Mouse (Mus musculus) mesoderm, embryonic 11.5 days (tissue): Measurements from ENCODE around the gene Auts2.

Source experiments
- DNase-seq: peaks from one replicate; pipeline ENCODE4 v3.0.0-alpha.2; 2012; ENCODE audit warnings: low read depth, low spot score

Gene Auts2

GRCm38 (mm10) chr5:132186221-132186620, 356.9 kb downstream of the Auts2 start:
- peak; percentile 38 for DNase-seq

GRCm38 (mm10) chr5:132184395-132185095, 358.6 kb downstream of the Auts2 start:
- no peak for DNase-seq

GRCm38 (mm10) chr5:132182077-132182476, 361.1 kb downstream of the Auts2 start:
- DNase-seq, result no peak

- DNase-seq, result no peak
Observed at GRCm38 (mm10) chr5:132170010-132170409, 373.1 kb downstream of the Auts2 start.

- DNase-seq, result no peak
Observed at GRCm38 (mm10) chr5:132168805-132169204, 374.3 kb downstream of the Auts2 start.

GRCm38 (mm10) chr5:132168224-132168623, 374.9 kb downstream of the Auts2 start:
- no peak for DNase-seq

GRCm38 (mm10) chr5:132166559-132166958, 376.6 kb downstream of the Auts2 start:
- DNase-seq, result no peak

GRCm38 (mm10) chr5:132163960-132164359, 379.2 kb downstream of the Auts2 start:
- no peak for DNase-seq

GRCm38 (mm10) chr5:132162206-132162533, 381.0 kb downstream of the Auts2 start:
- DNase-seq, result peak; percentile 30

GRCm38 (mm10) chr5:132161338-132162205, 381.6 kb downstream of the Auts2 start:
- peak; percentile 38 for DNase-seq

- DNase-seq, result no peak
Observed at GRCm38 (mm10) chr5:132144181-132144580, 399.0 kb downstream of the Auts2 start.

GRCm38 (mm10) chr5:132140816-132141215, 402.3 kb downstream of the Auts2 start:
- no peak for DNase-seq

GRCm38 (mm10) chr5:132135941-132136663, 407.0 kb downstream of the Auts2 start:
- DNase-seq, result no peak

GRCm38 (mm10) chr5:132131948-132132347, 411.2 kb downstream of the Auts2 start:
- DNase-seq, result no peak

- no peak for DNase-seq
Observed at GRCm38 (mm10) chr5:132130577-132130976, 412.6 kb downstream of the Auts2 start.

- DNase-seq, result no peak
Observed at GRCm38 (mm10) chr5:132126626-132127025, 416.5 kb downstream of the Auts2 start.

- no peak for DNase-seq
Observed at GRCm38 (mm10) chr5:132115631-132116030, 427.5 kb downstream of the Auts2 start.

- no peak for DNase-seq
Observed at GRCm38 (mm10) chr5:132114561-132115301, 428.4 kb downstream of the Auts2 start.

- no peak for DNase-seq
Observed at GRCm38 (mm10) chr5:132113480-132113879, 429.7 kb downstream of the Auts2 start.

- DNase-seq, result no peak
Observed at GRCm38 (mm10) chr5:132112666-132113065, 430.5 kb downstream of the Auts2 start.

GRCm38 (mm10) chr5:132102426-132102825, 440.7 kb downstream of the Auts2 start:
- no peak for DNase-seq

- no peak for DNase-seq
Observed at GRCm38 (mm10) chr5:132098461-132098860, 444.7 kb downstream of the Auts2 start.
